Mouse (Mus musculus): ENCODE results near the gene Ficd. TPM values are rescaled to one million over a fixed set of nuclear protein-coding genes. Genes with fewer than 3 reads are reported as not detected.

Ficd gene
- total RNA-seq, 1 experiment from 2014 or later: 0.50 TPM

- ATAC-seq (replicated peaks; ENCODE audit: low read depth, poor library complexity, severe bottlenecking): no peak
Observed at GRCm38 (mm10) chr5:113728011-113728410, 7.6 kb upstream of the Ficd start.

- ATAC-seq (replicated peaks; ENCODE audit: low read depth, poor library complexity, severe bottlenecking): no peak
Observed at GRCm38 (mm10) chr5:113728691-113729090, 6.9 kb upstream of the Ficd start.

GRCm38 (mm10) chr5:113730641-113731121, 4.9 kb upstream of the Ficd start:
- no peak for ATAC-seq (replicated peaks; ENCODE audit: low read depth, poor library complexity, severe bottlenecking)

GRCm38 (mm10) chr5:113731174-113731573, 4.4 kb upstream of the Ficd start:
- ATAC-seq (replicated peaks; ENCODE audit: low read depth, poor library complexity, severe bottlenecking): no peak

- no peak for ATAC-seq (replicated peaks; ENCODE audit: low read depth, poor library complexity, severe bottlenecking)
Observed at GRCm38 (mm10) chr5:113732182-113732581, 3.4 kb upstream of the Ficd start.

GRCm38 (mm10) chr5:113734376-113734775, 1.2 kb upstream of the Ficd start:
- ATAC-seq (replicated peaks; ENCODE audit: low read depth, poor library complexity, severe bottlenecking): no peak

- ATAC-seq (replicated peaks; ENCODE audit: low read depth, poor library complexity, severe bottlenecking): no peak
Observed at GRCm38 (mm10) chr5:113735023-113735344, 619 bp upstream of the Ficd start.

GRCm38 (mm10) chr5:113736113-113736502, 505 bp downstream of the Ficd start:
- ATAC-seq (replicated peaks; ENCODE audit: low read depth, poor library complexity, severe bottlenecking): no peak

GRCm38 (mm10) chr5:113736522-113737164, 1.0 kb downstream of the Ficd start:
- ATAC-seq (replicated peaks; ENCODE audit: low read depth, poor library complexity, severe bottlenecking): no peak

GRCm38 (mm10) chr5:113737607-113738237, 2.1 kb downstream of the Ficd start:
- no peak for ATAC-seq (replicated peaks; ENCODE audit: low read depth, poor library complexity, severe bottlenecking)

- no peak for ATAC-seq (replicated peaks; ENCODE audit: low read depth, poor library complexity, severe bottlenecking)
Observed at GRCm38 (mm10) chr5:113747629-113748028, 12.0 kb downstream of the Ficd start.

- no peak for ATAC-seq (replicated peaks; ENCODE audit: low read depth, poor library complexity, severe bottlenecking)
Observed at GRCm38 (mm10) chr5:113748556-113749331, 13.1 kb downstream of the Ficd start.

- ATAC-seq (replicated peaks; ENCODE audit: low read depth, poor library complexity, severe bottlenecking): no peak
Observed at GRCm38 (mm10) chr5:113751521-113752157, 16.0 kb downstream of the Ficd start.

- no peak for ATAC-seq (replicated peaks; ENCODE audit: low read depth, poor library complexity, severe bottlenecking)
Observed at GRCm38 (mm10) chr5:113755347-113756030, 19.9 kb downstream of the Ficd start.

GRCm38 (mm10) chr5:113761585-113761984, 26.0 kb downstream of the Ficd start:
- peak; percentile 22; the same call in 1 of the 2 replicates for ATAC-seq (replicated peaks; ENCODE audit: low read depth, poor library complexity, severe bottlenecking)

GRCm38 (mm10) chr5:113764426-113764825, 28.8 kb downstream of the Ficd start:
- no peak for ATAC-seq (replicated peaks; ENCODE audit: low read depth, poor library complexity, severe bottlenecking)

GRCm38 (mm10) chr5:113765641-113766526, 30.3 kb downstream of the Ficd start:
- no peak for ATAC-seq (replicated peaks; ENCODE audit: low read depth, poor library complexity, severe bottlenecking)

GRCm38 (mm10) chr5:113768806-113769205, 33.2 kb downstream of the Ficd start:
- ATAC-seq (replicated peaks; ENCODE audit: low read depth, poor library complexity, severe bottlenecking): no peak

Data from common myeloid progenitor, adult 5-6 weeks (primary cell).